ENCODE assay signal across 28 mouse cellular contexts in the genomic region with DNA sequence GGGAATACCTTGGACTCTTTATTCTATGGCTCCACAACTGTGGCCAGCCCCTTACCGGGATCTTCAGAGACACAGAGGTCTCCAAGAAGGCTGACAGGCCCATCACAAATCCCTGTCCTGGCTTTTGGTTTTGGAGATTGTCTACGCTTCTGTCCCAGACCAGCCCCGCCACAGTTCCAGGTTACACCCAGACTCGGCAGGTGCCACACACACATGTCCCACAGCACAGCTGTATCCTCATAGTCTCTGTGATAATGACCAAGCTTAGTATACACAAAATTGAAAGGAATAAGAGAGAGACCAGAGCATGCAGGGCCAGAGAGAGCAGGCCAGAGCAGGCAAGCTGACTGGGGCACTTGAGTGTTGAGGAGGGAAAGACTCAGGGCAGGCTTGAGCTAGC. TPM values are rescaled to one million over a fixed set of nuclear protein-coding genes. Genes with fewer than 3 reads are reported as not detected.
DNase-seq lines count a peak whose midpoint lies in the region; ATAC-seq and TF ChIP-seq lines count a peak whose summit lies in the region.
"Had no signal": no experiment of that assay in that cellular context is flagged by ENCODE, and none has a peak within 500 bp of the region (broad histone marks: within the 10 kb centered on the region; RNA-seq: fewer than 3 reads in every experiment).

No protein-coding gene starts in this region.

- H3K4me3 ChIP-seq in intestine, embryonic 15.5 days (replicated peaks): no peak overlapping the region
- H3K4me3 ChIP-seq in intestine, postnatal 0 days (ENCODE audit: low read depth, low read length): peak overlapping the region; percentile 35
- H3K4me3 ChIP-seq in stomach, postnatal 0 days (ENCODE audit: low read depth, low read length): no peak overlapping the region
- H3K4me3 ChIP-seq in midbrain, embryonic 11.5 days (ENCODE audit: low read depth, low read length): no peak overlapping the region
- H3K4me3 ChIP-seq: embryonic facial prominence, embryonic 10.5 days; embryonic facial prominence, embryonic 12.5 days; forebrain, embryonic 13.5 days had no signal

- H3K9me3 ChIP-seq in intestine, embryonic 15.5 days: no peaks in the 10 kb centered on the region
- H3K9me3 ChIP-seq in intestine, postnatal 0 days (ENCODE audit: control insufficient read depth): no peaks in the 10 kb centered on the region
- H3K9me3 ChIP-seq in stomach, postnatal 0 days (ENCODE audit: control insufficient read depth, low read length): no peaks in the 10 kb centered on the region
- no peaks in the 10 kb centered on the region for H3K9me3 ChIP-seq in midbrain, embryonic 11.5 days (ENCODE audit: control insufficient read depth, low read length)
- H3K9me3 ChIP-seq: embryonic facial prominence, embryonic 10.5 days; embryonic facial prominence, embryonic 12.5 days; forebrain, embryonic 13.5 days; G1E had no signal

- H3K4me2 ChIP-seq in intestine, embryonic 15.5 days (replicated peaks): peak overlapping the region; percentile 22
- peak overlapping the region; percentile 62 for H3K4me2 ChIP-seq in intestine, postnatal 0 days (replicated peaks; ENCODE audit: low read depth)
- H3K4me2 ChIP-seq in stomach, postnatal 0 days (replicated peaks; ENCODE audit: low read depth): no peak overlapping the region
- H3K4me2 ChIP-seq in midbrain, embryonic 11.5 days: no peak overlapping the region
- H3K4me2 ChIP-seq: embryonic facial prominence, embryonic 12.5 days; forebrain, embryonic 13.5 days had no signal

- 0 out of 2 replicates have a peak, but pooled peaks have one; percentile 3 for ATAC-seq in intestine, embryonic 15.5 days
- ATAC-seq in intestine, postnatal 0 days: no peak
- peak; percentile 18; the same call in 1 of the 2 replicates for ATAC-seq in stomach, postnatal 0 days (ENCODE audit: low FRiP score, low TSS enrichment)
- no peak for ATAC-seq in midbrain, embryonic 11.5 days (ENCODE audit: low FRiP score)
- ATAC-seq: activated CD4-positive, CD25-positive, alpha-beta regulatory T cell, adult 4 months; CD4-positive, CD25-positive, alpha-beta regulatory T cell, adult 4 months; forebrain, embryonic 13.5 days; Patski had no signal

- peak; percentile 51 for DNase-seq in heart, adult 11 months
- DNase-seq in heart, postnatal 25 days (ENCODE audit: low spot score): no peak
- DNase-seq in stomach, postnatal 0 days (ENCODE audit: low spot score): no peak
- DNase-seq in lung, postnatal 25 days (ENCODE audit: low spot score): no peak
- DNase-seq in midbrain, embryonic 11.5 days (ENCODE audit: low spot score, missing footprints): no peak
- DNase-seq: adrenal gland, adult 8-10 months; adrenal gland, postnatal 14 days; adrenal gland, postnatal 36 days; B cell, adult 2 months; cerebellum, adult 11-12 months; cerebellum, adult 2 months; cerebellum, adult 9-10 months; cerebellum, postnatal 10 days; cerebellum, postnatal 25 days had no signal

- no peak for TF ChIP-seq CTCF in intestine, postnatal 0 days (IDR thresholded peaks at IDR 0.05; ENCODE audit: low read depth)
- TF ChIP-seq CTCF in stomach, postnatal 0 days (IDR thresholded peaks at IDR 0.05; ENCODE audit: low read depth): no peak

- H3K27ac ChIP-seq in intestine, embryonic 15.5 days: peak overlapping the region; percentile 62; the same call in 1 of the 2 replicates
- H3K27ac ChIP-seq in intestine, postnatal 0 days (ENCODE audit: low read depth, low read length): peak overlapping the region; percentile 88
- H3K27ac ChIP-seq in stomach, postnatal 0 days (replicated peaks): no peak overlapping the region
- no peak overlapping the region for H3K27ac ChIP-seq in midbrain, embryonic 11.5 days (ENCODE audit: low read depth, low read length)
- H3K27ac ChIP-seq: embryonic facial prominence, embryonic 10.5 days; embryonic facial prominence, embryonic 12.5 days; forebrain, embryonic 13.5 days had no signal

- no peaks in the 10 kb centered on the region for H3K4me1 ChIP-seq in intestine, embryonic 15.5 days (replicated peaks)
- H3K4me1 ChIP-seq in intestine, postnatal 0 days (replicated peaks; ENCODE audit: control insufficient read depth, insufficient read depth, low read length): no peaks in the 10 kb centered on the region
- no peaks in the 10 kb centered on the region for H3K4me1 ChIP-seq in stomach, postnatal 0 days (replicated peaks; ENCODE audit: control insufficient read depth, insufficient read depth)
- no peaks in the 10 kb centered on the region for H3K4me1 ChIP-seq in midbrain, embryonic 11.5 days (ENCODE audit: control insufficient read depth, insufficient read depth, low read length)
- H3K4me1 ChIP-seq: embryonic facial prominence, embryonic 10.5 days; embryonic facial prominence, embryonic 12.5 days; forebrain, embryonic 13.5 days had no signal

- no peak for TF ChIP-seq EP300 in stomach, postnatal 0 days (optimal IDR thresholded peaks at IDR 0.05)

- intact Hi-C loops in heart, postnatal 25 days (cut with DNase I): no loop called here

- H3K27me3 ChIP-seq in intestine, embryonic 15.5 days (replicated peaks): 0 out of 2 replicates have a peak, but pooled peaks cover 2% of the 10 kb centered on the region
- no peaks in the 10 kb centered on the region for H3K27me3 ChIP-seq in intestine, postnatal 0 days (replicated peaks; ENCODE audit: control insufficient read depth, insufficient read depth, low read length)
- H3K27me3 ChIP-seq in stomach, postnatal 0 days (ENCODE audit: control insufficient read depth, insufficient read depth, low read length): no peaks in the 10 kb centered on the region
- H3K27me3 ChIP-seq in midbrain, embryonic 11.5 days (ENCODE audit: control insufficient read depth, insufficient read depth, low read length): no peaks in the 10 kb centered on the region
- H3K27me3 ChIP-seq: embryonic facial prominence, embryonic 12.5 days; forebrain, embryonic 13.5 days had no signal

- no peaks in the 10 kb centered on the region for H3K36me3 ChIP-seq in intestine, embryonic 15.5 days
- peaks cover 22% of the 10 kb centered on the region for H3K36me3 ChIP-seq in intestine, postnatal 0 days (ENCODE audit: control insufficient read depth, insufficient read depth)
- no peaks in the 10 kb centered on the region for H3K36me3 ChIP-seq in stomach, postnatal 0 days (ENCODE audit: control insufficient read depth, insufficient read depth, low read length)
- no peaks in the 10 kb centered on the region for H3K36me3 ChIP-seq in midbrain, embryonic 11.5 days (ENCODE audit: control insufficient read depth, insufficient read depth, low read length)
- H3K36me3 ChIP-seq: embryonic facial prominence, embryonic 10.5 days; embryonic facial prominence, embryonic 12.5 days; G1E had no signal

- peak overlapping the region; percentile 13; the same call in 1 of the 2 replicates for H3K9ac ChIP-seq in intestine, embryonic 15.5 days
- peak overlapping the region; percentile 65 for H3K9ac ChIP-seq in intestine, postnatal 0 days (ENCODE audit: low read depth, low read length)
- no peak overlapping the region for H3K9ac ChIP-seq in stomach, postnatal 0 days (ENCODE audit: low read length)
- no peak overlapping the region for H3K9ac ChIP-seq in midbrain, embryonic 11.5 days (ENCODE audit: low read length)
- H3K9ac ChIP-seq: embryonic facial prominence, embryonic 12.5 days; forebrain, embryonic 13.5 days had no signal

- WGBS in intestine, embryonic 15.5 days: 86% methylated on average over 4 of the region's 4 CpGs
- 67% methylated on average over 4 of the region's 4 CpGs for WGBS in intestine, postnatal 0 days
- 82% methylated on average over 4 of the region's 4 CpGs for WGBS in stomach, postnatal 0 days
- whole genome bisulfite sequencing in midbrain, embryonic 11.5 days: 82% methylated on average over 4 of the region's 4 CpGs

RNA-seq across cellular contexts. Expression of gene Btnl6, which starts 0.6 kb away (rescaled TPM):
- total RNA-seq in heart, postnatal 25 days (2021): not detected
- 13.1 and 15.2 TPM in 2 replicates for polyA plus RNA-seq in intestine, embryonic 15.5 days (2015; fragmentation: Nextera tagmentation; extraction: Ambion mirVana)
- polyA plus RNA-seq in intestine, postnatal 0 days (2015; fragmentation: Nextera tagmentation; extraction: Ambion mirVana): 85.8 and 97.6 TPM in 2 replicates
- polyA plus RNA-seq in stomach, postnatal 0 days (2015; fragmentation: Nextera tagmentation; extraction: Ambion mirVana): 1.1 TPM in 2 replicates
- polyA plus RNA-seq in midbrain, embryonic 11.5 days (2014; fragmentation: Nextera tagmentation; extraction: Ambion mirVana): not detected in 2 replicates
- total RNA-seq: adrenal gland, adult 18-20 months; adrenal gland, adult 8-10 months; adrenal gland, postnatal 14 days; adrenal gland, postnatal 36 days; CH12.LX had no signal
- polyA plus RNA-seq: activated CD4-positive, CD25-positive, alpha-beta regulatory T cell, adult 4 months; cerebellum, adult 2 months; cortical plate, adult 2 months; embryonic facial prominence, embryonic 10.5 days; embryonic facial prominence, embryonic 12.5 days; embryonic facial prominence, embryonic 14.5 days; forebrain, embryonic 11.5 days; forebrain, embryonic 13.5 days; G1E; Patski had no signal

RNA-seq across cellular contexts. Expression of gene Btnl4, which starts 40.7 kb away (rescaled TPM):
- not detected for total RNA-seq in heart, postnatal 25 days (2021)
- polyA plus RNA-seq in intestine, embryonic 15.5 days (2015; fragmentation: Nextera tagmentation; extraction: Ambion mirVana): 12.7 and 13.6 TPM in 2 replicates
- 20.2 and 25.1 TPM in 2 replicates for polyA plus RNA-seq in intestine, postnatal 0 days (2015; fragmentation: Nextera tagmentation; extraction: Ambion mirVana)
- 4.7 and 5.0 TPM in 2 replicates for polyA plus RNA-seq in stomach, postnatal 0 days (2015; fragmentation: Nextera tagmentation; extraction: Ambion mirVana)
- polyA plus RNA-seq in midbrain, embryonic 11.5 days (2014; fragmentation: Nextera tagmentation; extraction: Ambion mirVana): not detected in 2 replicates
- total RNA-seq: adrenal gland, adult 18-20 months; adrenal gland, adult 8-10 months; adrenal gland, postnatal 14 days; adrenal gland, postnatal 36 days; CH12.LX had no signal
- polyA plus RNA-seq: activated CD4-positive, CD25-positive, alpha-beta regulatory T cell, adult 4 months; CD4-positive, CD25-positive, alpha-beta regulatory T cell, adult 4 months; cerebellum, adult 2 months; cortical plate, adult 2 months; embryonic facial prominence, embryonic 10.5 days; embryonic facial prominence, embryonic 12.5 days; embryonic facial prominence, embryonic 14.5 days; forebrain, embryonic 11.5 days; forebrain, embryonic 13.5 days; G1E; Patski had no signal

RNA-seq across cellular contexts. Expression of gene Notch4, which starts 46.3 kb away (rescaled TPM):
- 10 to 100 TPM; 35.3 to 47.2 TPM for total RNA-seq in heart, postnatal 25 days (2021)
- 2.9 and 5.8 TPM in 2 replicates for polyA plus RNA-seq in intestine, embryonic 15.5 days (2015; fragmentation: Nextera tagmentation; extraction: Ambion mirVana)
- polyA plus RNA-seq in intestine, postnatal 0 days (2015; fragmentation: Nextera tagmentation; extraction: Ambion mirVana): 1.4 and 3.2 TPM in 2 replicates
- polyA plus RNA-seq in stomach, postnatal 0 days (2015; fragmentation: Nextera tagmentation; extraction: Ambion mirVana): 2.4 and 3.1 TPM in 2 replicates
- 8.9 and 15.8 TPM in 2 replicates for polyA plus RNA-seq in midbrain, embryonic 11.5 days (2014; fragmentation: Nextera tagmentation; extraction: Ambion mirVana)

Comparison
In these comparisons a context has a peak if more than half of its experiments do, and no peak if none do; other contexts are left out.
1. ATAC-seq: peak in intestine, embryonic 15.5 days (single experiment) and stomach, postnatal 0 days (single experiment); none in intestine, postnatal 0 days (single experiment) and midbrain, embryonic 11.5 days (single experiment).
2. H3K27ac ChIP-seq: peak in intestine, embryonic 15.5 days (single experiment) and intestine, postnatal 0 days (single experiment); none in stomach, postnatal 0 days (single experiment) and midbrain, embryonic 11.5 days (single experiment).
3. H3K4me2 ChIP-seq: peak in intestine, embryonic 15.5 days (single experiment) and intestine, postnatal 0 days (single experiment); none in stomach, postnatal 0 days (single experiment) and midbrain, embryonic 11.5 days (single experiment).
4. H3K9ac ChIP-seq: peak in intestine, embryonic 15.5 days (single experiment) and intestine, postnatal 0 days (single experiment); none in stomach, postnatal 0 days (single experiment) and midbrain, embryonic 11.5 days (single experiment).